In the genomic region with DNA sequence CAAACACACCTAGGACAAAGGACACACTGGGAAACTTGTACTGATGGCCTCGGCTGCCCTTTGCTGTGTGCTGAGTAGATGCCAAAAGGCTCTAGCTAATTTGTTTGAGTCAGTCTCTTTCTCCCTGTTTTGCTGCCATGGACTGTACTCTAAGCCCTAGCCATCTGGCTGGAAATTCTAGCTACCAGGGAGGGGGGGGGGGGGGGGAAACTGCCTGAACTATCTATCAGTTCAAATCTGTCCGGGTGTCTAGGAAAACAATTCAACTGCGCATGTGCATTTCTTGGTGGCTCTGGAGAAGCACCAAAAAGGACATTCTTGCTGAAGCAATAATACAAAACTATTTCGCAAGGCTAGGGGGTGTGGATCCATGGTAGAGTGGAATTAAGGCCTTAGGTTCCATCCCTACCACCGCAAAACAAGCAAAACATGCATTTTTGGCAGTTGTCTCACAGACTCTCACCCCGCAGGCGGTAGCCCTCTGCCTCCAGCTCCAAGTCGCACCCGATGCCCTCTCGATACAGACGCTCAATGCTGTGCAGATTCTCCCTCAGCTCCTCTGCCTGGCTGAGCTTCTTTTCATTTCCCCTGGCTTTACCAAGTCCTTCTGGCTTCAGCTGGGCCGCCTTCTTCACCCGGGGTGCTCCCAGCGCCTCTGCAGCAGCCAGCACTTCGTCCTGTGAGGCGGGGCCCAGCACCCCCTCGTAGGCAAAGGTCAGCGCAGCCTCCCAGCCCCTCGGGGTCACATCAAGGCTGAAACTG, we compare ENCODE assay signal across 9 mouse cellular contexts. TPM values are rescaled to one million over a fixed set of nuclear protein-coding genes. Genes with fewer than 3 reads are reported as not detected.
DNase-seq lines count a peak whose midpoint lies in the region; ATAC-seq and TF ChIP-seq lines count a peak whose summit lies in the region.
"Had no signal": no experiment of that assay in that cellular context is flagged by ENCODE, and none has a peak within 500 bp of the region (broad histone marks: within the 10 kb centered on the region; RNA-seq: fewer than 3 reads in every experiment).

No protein-coding gene starts in this region.

- H3K27me3 ChIP-seq in heart, embryonic 16.5 days (ENCODE audit: control insufficient read depth, insufficient read depth, low read length): peaks cover 6% of the 10 kb centered on the region
- H3K27me3 ChIP-seq in liver, embryonic 15.5 days: peaks cover 18% of the 10 kb centered on the region

- H3K36me3 ChIP-seq in heart, embryonic 16.5 days (ENCODE audit: control insufficient read depth, insufficient read depth): no peaks in the 10 kb centered on the region
- no peaks in the 10 kb centered on the region for H3K36me3 ChIP-seq in liver, embryonic 15.5 days (replicated peaks)

- ATAC-seq in heart, embryonic 16.5 days (replicated peaks; ENCODE audit: extremely low read depth, insufficient read depth, low FRiP score): no peak; the same call in 1 of the 2 replicates
- ATAC-seq in liver, embryonic 15.5 days (ENCODE audit: insufficient read depth): peak; percentile 63
- ATAC-seq in erythroid progenitor cell, adult 5-6 weeks (replicated peaks; ENCODE audit: low FRiP score, poor library complexity, severe bottlenecking): no peak

- peak overlapping the region; percentile 54 for H3K4me3 ChIP-seq in bone marrow macrophage, adult 2 months (ENCODE audit: insufficient read depth, low read length)
- peak overlapping the region; percentile 55 for H3K4me3 ChIP-seq in heart, embryonic 16.5 days (ENCODE audit: low read length)
- H3K4me3 ChIP-seq in liver, embryonic 15.5 days (replicated peaks): peak overlapping the region; percentile 27

- peak overlapping the region; percentile 61 for H3K9ac ChIP-seq in heart, embryonic 16.5 days (ENCODE audit: low read length)
- H3K9ac ChIP-seq in liver, embryonic 15.5 days: no peak overlapping the region

- no peaks in the 10 kb centered on the region for H3K9me3 ChIP-seq in heart, embryonic 16.5 days (replicated peaks; ENCODE audit: control insufficient read depth, low read length)
- H3K9me3 ChIP-seq in liver, embryonic 15.5 days (replicated peaks): no peaks in the 10 kb centered on the region

- TF ChIP-seq CTCF in bone marrow macrophage, adult 2 months (IDR thresholded peaks at IDR 0.05; ENCODE audit: low read depth, low read length): no peak

- H3K4me1 ChIP-seq in bone marrow macrophage, adult 2 months (ENCODE audit: control insufficient read depth, insufficient read depth, low read length): peaks cover 50% of the 10 kb centered on the region
- H3K4me1 ChIP-seq in heart, embryonic 16.5 days (ENCODE audit: control insufficient read depth, insufficient read depth, low read length): peaks cover 10% of the 10 kb centered on the region
- H3K4me1 ChIP-seq in liver, embryonic 15.5 days (replicated peaks): peaks cover 7% of the 10 kb centered on the region; the same call in 1 of the 2 replicates

- TF ChIP-seq POLR2A in bone marrow macrophage, adult 2 months (IDR thresholded peaks at IDR 0.05; ENCODE audit: borderline replicate concordance, low read depth, low read length): no peak

- WGBS in heart, embryonic 16.5 days: 17% methylated on average over 19 of the region's 19 CpGs
- WGBS in liver, embryonic 15.5 days (ENCODE audit: insufficient replicate concordance): 18% methylated on average over 19 of the region's 19 CpGs

- H3K4me2 ChIP-seq in heart, embryonic 16.5 days (ENCODE audit: low read depth, low read length): peak overlapping the region; percentile 86
- peak overlapping the region; percentile 55 for H3K4me2 ChIP-seq in liver, embryonic 15.5 days

- peak; percentile 77 for DNase-seq in 3134 (ENCODE audit: extremely low read depth, insufficient read length, low spot score)
- DNase-seq in fibroblast of lung, adult 2 months (ENCODE audit: low read depth): peak; percentile 97
- peak; percentile 57 to 59 for DNase-seq in kidney, postnatal 25 days
- peak; percentile 40 for DNase-seq in neural tube, embryonic 10.5 days (ENCODE audit: extremely low spot score, low spot score)

- peak overlapping the region; percentile 97 for H3K27ac ChIP-seq in bone marrow macrophage, adult 2 months (ENCODE audit: insufficient read depth, low read depth, low read length)
- no peak overlapping the region for H3K27ac ChIP-seq in heart, embryonic 16.5 days (ENCODE audit: low read length)
- 0 out of 2 replicates have a peak overlapping the region, but pooled peaks have one; percentile 29 for H3K27ac ChIP-seq in liver, embryonic 15.5 days (replicated peaks)

RNA-seq across cellular contexts. Expression of gene Klhl33, which starts 1.1 kb away (rescaled TPM):
- polyA plus RNA-seq in bone marrow macrophage, adult 2 months (2012; ENCODE audit: insufficient read depth, insufficient read length, missing spikeins): 2.0 and 2.1 TPM in 2 replicates
- 0.12 and 0.16 TPM in 2 replicates for polyA plus RNA-seq in heart, embryonic 16.5 days (2015; fragmentation: Nextera tagmentation; extraction: Ambion mirVana)
- 0.13 and 0.20 TPM in 2 replicates for polyA plus RNA-seq in liver, embryonic 15.5 days (2015; fragmentation: Nextera tagmentation; extraction: Ambion mirVana)
- not detected in 2 replicates for total RNA-seq in erythroid progenitor cell, adult 5-6 weeks (2015; ENCODE audit: low replicate concordance)
- total RNA-seq in erythroid progenitor cell, adult 5-6 weeks (2017; ENCODE audit: low replicate concordance): not detected in 2 replicates
- total RNA-seq: MEL had no signal

RNA-seq across cellular contexts. Expression of gene Tep1, which starts 25.8 kb away (rescaled TPM):
- 206 and 269 TPM in 2 replicates for polyA plus RNA-seq in bone marrow macrophage, adult 2 months (2012; ENCODE audit: insufficient read depth, insufficient read length, missing spikeins)
- 5.1 and 5.6 TPM in 2 replicates for polyA plus RNA-seq in heart, embryonic 16.5 days (2015; fragmentation: Nextera tagmentation; extraction: Ambion mirVana)
- 3.8 and 4.3 TPM in 2 replicates for polyA plus RNA-seq in liver, embryonic 15.5 days (2015; fragmentation: Nextera tagmentation; extraction: Ambion mirVana)
- 12.3 and 13.8 TPM in 2 replicates for total RNA-seq in erythroid progenitor cell, adult 5-6 weeks (2015; ENCODE audit: low replicate concordance)
- 3.0 and 3.6 TPM in 2 replicates for total RNA-seq in erythroid progenitor cell, adult 5-6 weeks (2017; ENCODE audit: low replicate concordance)

RNA-seq across cellular contexts. Expression of gene Osgep, which starts 28.5 kb away (rescaled TPM):
- polyA plus RNA-seq in bone marrow macrophage, adult 2 months (2012; ENCODE audit: insufficient read depth, insufficient read length, missing spikeins): 51.1 and 57.9 TPM in 2 replicates
- polyA plus RNA-seq in heart, embryonic 16.5 days (2015; fragmentation: Nextera tagmentation; extraction: Ambion mirVana): 134 and 141 TPM in 2 replicates
- 54.7 and 57.7 TPM in 2 replicates for polyA plus RNA-seq in liver, embryonic 15.5 days (2015; fragmentation: Nextera tagmentation; extraction: Ambion mirVana)
- total RNA-seq in erythroid progenitor cell, adult 5-6 weeks (2015; ENCODE audit: low replicate concordance): 39.3 and 75.5 TPM in 2 replicates
- 14.8 and 16.6 TPM in 2 replicates for total RNA-seq in erythroid progenitor cell, adult 5-6 weeks (2017; ENCODE audit: low replicate concordance)

RNA-seq across cellular contexts. Expression of gene Apex1, which starts 28.6 kb away (rescaled TPM):
- 16.7 and 21.3 TPM in 2 replicates for polyA plus RNA-seq in bone marrow macrophage, adult 2 months (2012; ENCODE audit: insufficient read depth, insufficient read length, missing spikeins)
- 118 and 126 TPM in 2 replicates for polyA plus RNA-seq in heart, embryonic 16.5 days (2015; fragmentation: Nextera tagmentation; extraction: Ambion mirVana)
- 61.4 and 70.5 TPM in 2 replicates for polyA plus RNA-seq in liver, embryonic 15.5 days (2015; fragmentation: Nextera tagmentation; extraction: Ambion mirVana)
- total RNA-seq in erythroid progenitor cell, adult 5-6 weeks (2015; ENCODE audit: low replicate concordance): 16.6 and 28.9 TPM in 2 replicates
- total RNA-seq in erythroid progenitor cell, adult 5-6 weeks (2017; ENCODE audit: low replicate concordance): 8.3 and 13.2 TPM in 2 replicates

RNA-seq across cellular contexts. Expression of gene Pip4p1, which starts 34.5 kb away (rescaled TPM):
- 131 and 158 TPM in 2 replicates for polyA plus RNA-seq in bone marrow macrophage, adult 2 months (2012; ENCODE audit: insufficient read depth, insufficient read length, missing spikeins)
- 32.5 and 37.9 TPM in 2 replicates for polyA plus RNA-seq in heart, embryonic 16.5 days (2015; fragmentation: Nextera tagmentation; extraction: Ambion mirVana)
- polyA plus RNA-seq in liver, embryonic 15.5 days (2015; fragmentation: Nextera tagmentation; extraction: Ambion mirVana): 23.0 and 24.5 TPM in 2 replicates
- 34.4 and 37.8 TPM in 2 replicates for total RNA-seq in erythroid progenitor cell, adult 5-6 weeks (2015; ENCODE audit: low replicate concordance)
- total RNA-seq in erythroid progenitor cell, adult 5-6 weeks (2017; ENCODE audit: low replicate concordance): 23.5 and 28.2 TPM in 2 replicates

Comparison
In these comparisons a context has a peak if more than half of its experiments do, and no peak if none do; other contexts are left out.
1. DNase-seq: peak in every context shown above with its lines; median percentile 97 in fibroblast of lung, adult 2 months; 77 in 3134; 58 in kidney, postnatal 25 days; 40 in neural tube, embryonic 10.5 days.
2. RNA of gene Tep1, which starts 25.8 kb away (polyA plus RNA-seq): 206 to 269 TPM in bone marrow macrophage, adult 2 months; 5.1 to 5.6 TPM in heart, embryonic 16.5 days and 3.8 to 4.3 TPM in liver, embryonic 15.5 days; every median in the first group is over 10 times any median in the second.
3. Peak in every context shown above with its lines, with median percentiles within 50 percentile points of each other: H3K4me3 ChIP-seq.